Mouse (Mus musculus) frontal cortex, postnatal 36 days (tissue): Measurements from ENCODE around the gene Veph1.
A peak's percentile ranks its signal among the peaks of the same experiment; 100 is the strongest.

Experiments used
- DNase-seq, 2 experiments: peaks; one replicate each; pipeline ENCODE4 v3.0.0; 2022; ENCODE audit warnings: low spot score in 2 of 2

The Veph1 gene

GRCm38 (mm10) chr3:66101809-66102598 is 194.6 kb downstream of the Veph1 start:
- DNase-seq, result no peak

- DNase-seq, result no peak
Measured at GRCm38 (mm10) chr3:66101074-66101473, 195.6 kb downstream of the Veph1 start.

GRCm38 (mm10) chr3:66091746-66092145 is 204.9 kb downstream of the Veph1 start:
- no peak for DNase-seq

- no peak for DNase-seq
Measured at GRCm38 (mm10) chr3:66087608-66088007, 209.0 kb downstream of the Veph1 start.

DNA sequence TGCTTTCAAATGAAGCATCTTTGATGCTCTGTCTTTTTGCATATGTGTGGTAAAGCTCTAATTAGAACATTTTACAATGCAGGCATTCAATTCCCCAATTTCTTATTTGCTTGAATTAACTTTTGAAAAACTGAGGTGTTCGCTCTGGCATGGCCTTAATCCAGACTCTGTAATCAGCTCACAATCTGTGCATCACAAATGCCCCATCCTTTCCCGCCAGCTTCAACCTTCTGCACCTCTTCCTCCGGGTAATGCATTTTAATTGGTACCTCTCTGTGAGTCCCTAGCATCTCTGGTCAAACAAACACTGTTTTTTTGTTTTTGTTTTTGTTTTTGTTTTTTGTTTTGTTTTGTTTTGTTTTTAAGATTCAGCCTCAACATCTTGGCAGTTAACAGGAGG is 212.8 kb downstream of the Veph1 start:
- no peak for DNase-seq

DNA sequence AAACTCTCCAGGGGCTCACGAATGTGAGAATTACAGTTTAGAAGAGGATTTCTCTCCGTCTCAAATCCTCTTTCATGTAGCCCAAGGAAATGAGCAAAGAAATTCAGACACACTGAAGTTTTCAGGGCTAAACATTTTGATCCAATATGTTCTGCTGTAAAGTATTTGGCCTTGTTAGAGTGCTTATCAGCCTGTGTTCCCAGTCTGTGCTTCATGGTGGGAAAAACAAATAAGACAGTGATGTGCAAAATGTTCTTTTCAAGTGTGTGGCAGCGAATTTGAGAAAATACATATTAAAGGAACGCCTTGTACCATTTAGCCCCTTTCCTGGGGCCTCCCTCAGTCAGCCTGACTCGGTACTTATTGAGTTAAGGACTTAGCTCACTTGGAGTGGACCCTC is 213.2 kb downstream of the Veph1 start:
- no peak for DNase-seq

DNA sequence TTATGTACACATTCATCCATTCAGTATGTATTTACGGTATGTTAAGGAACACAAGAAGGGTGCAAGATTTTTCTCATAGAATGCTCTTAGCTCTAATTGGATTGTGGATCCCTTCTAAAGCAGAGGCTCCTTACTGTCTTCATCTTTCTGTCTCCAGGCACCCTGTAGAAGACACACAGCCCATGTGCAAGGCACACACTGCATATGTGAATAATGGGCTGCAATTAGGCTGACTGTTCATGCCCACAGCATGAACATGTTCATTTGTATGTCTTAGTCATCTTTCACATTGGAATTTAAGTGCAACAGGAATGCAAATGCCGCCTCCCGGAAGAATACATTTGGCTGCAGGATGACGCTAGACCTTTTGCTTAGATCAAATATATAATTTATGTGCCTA is 213.7 kb downstream of the Veph1 start:
- DNase-seq, result no peak

DNA sequence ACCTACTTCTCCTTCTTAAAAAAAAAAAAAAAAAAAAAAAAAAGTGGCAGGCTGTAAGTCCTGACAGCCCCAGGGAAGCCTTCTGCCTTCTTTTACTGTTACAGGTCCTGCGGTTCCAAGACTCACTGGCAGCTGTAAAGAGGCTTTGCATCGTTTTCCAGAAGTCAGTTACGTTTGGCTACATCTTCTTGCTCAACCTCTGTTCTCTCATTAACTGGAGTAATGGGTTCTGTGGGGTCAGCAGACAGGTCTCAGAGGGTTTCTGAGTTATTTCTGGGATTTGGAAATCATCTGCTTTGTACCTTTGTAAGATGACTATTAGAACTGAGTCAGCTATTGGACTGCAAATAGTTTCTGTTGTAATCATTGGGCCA is 215.3 kb downstream of the Veph1 start:
- no peak for DNase-seq

DNA sequence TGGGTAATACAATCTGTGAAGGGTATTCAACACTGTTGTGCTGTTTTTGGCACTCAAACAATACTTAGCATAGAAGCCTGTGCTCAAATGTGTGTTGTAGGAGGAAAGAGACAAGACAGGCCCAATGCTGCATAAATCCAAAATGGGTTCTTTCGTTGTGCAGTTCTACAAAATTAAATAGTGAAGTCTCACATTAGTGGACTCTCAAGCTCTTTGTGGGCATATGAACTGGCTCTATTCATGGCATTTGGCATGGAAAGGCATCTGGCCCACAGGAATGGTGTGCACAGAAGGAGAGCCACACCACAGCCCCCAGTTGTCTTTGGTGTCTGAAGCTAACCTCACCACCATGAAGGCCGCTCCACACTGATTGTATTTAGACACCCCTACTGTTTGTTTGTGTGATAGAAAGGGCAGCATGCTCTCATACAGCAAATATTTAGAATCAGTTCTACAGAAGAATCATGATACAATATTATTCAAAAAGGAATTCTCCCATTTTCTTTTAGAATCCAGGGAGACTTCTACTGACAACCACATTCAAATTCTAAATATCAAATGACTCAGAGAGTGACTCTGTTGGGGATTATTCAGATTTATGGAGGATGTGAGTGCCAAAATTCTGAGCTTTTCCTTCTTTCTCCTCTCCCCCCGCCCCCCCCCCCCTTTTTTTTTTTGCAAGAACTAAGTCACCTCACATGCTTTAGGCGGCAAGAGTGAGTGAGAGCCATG is 215.8 kb downstream of the Veph1 start:
- no peak for DNase-seq

GRCm38 (mm10) chr3:66079886-66080285 is 216.8 kb downstream of the Veph1 start:
- no peak for DNase-seq

DNA sequence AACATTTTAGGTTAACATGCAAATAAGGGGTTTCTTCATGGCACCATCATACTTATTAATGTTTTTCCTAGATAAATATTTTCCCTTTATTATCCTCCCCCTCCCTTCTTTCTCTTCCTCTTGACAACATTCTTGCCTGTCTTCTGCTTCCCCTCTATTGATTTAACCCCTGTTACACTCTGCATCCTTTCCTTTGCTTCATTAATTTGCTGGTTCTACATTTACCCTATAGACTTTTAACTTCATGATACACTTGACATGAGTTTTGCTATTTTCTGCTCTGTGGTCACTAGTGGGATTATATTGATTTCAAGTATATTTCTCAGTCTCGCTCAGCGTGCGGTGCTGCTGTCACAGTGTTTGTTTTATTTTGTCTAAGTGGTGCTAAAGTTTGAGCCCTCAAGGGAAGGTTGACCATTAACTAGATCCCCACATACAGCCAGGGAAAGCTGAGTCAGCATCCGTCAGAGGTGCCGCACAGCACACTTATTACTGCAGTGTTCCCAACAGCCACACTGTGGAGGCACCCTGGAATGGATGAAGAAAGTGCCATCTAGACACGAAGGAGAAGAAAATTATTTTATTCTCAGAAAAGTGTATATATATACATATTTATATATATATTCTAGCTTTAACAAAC is 217.6 kb downstream of the Veph1 start:
- DNase-seq, result no peak

- no peak for DNase-seq
Measured at GRCm38 (mm10) chr3:66078026-66078721, 218.5 kb downstream of the Veph1 start.

- DNase-seq, result no peak
Measured at GRCm38 (mm10) chr3:66070274-66070673, 226.4 kb downstream of the Veph1 start.

DNA sequence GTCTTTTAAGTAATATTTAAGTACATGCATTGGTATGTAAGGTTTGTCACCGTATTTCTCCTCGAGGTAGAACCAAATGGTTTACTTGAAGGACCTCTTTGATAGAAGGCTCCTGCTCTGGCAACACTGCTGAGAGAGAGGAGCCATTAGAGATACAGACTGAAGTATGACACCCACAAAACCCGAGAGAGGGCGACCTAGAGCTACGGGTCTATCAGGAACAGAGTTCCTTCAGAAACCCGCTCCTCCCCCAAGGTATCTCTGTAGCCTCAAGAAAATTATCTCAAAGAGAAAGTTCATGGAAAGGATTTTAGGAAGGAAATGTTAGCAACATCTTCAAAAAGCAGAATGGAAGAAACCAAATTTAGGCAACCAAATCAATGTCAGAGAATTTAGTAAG is 232.8 kb downstream of the Veph1 start:
- DNase-seq, result no peak

GRCm38 (mm10) chr3:66056912-66057311 is 239.7 kb downstream of the Veph1 start:
- DNase-seq, result no peak

DNA sequence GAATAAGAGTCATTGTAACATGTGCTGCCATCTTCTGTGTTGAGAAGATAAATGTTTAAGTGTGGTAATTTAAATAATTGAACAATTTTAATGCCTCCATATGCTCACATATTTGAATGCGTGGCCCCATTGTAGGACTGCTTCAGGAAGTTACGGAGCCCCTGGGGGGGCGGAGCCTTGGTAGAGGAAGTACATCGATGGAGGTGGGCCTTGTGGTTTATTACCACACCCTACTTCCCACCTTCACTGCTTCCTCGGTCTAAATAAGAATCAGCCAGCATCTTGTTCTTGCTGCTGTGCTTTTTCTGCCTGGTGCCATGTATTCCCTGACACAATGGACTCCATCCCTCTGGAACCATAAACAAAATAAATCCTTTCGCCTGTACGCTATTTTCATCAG is 241.0 kb downstream of the Veph1 start:
- DNase-seq, result no peak

- DNase-seq, result peak; percentile 17 to 46
Measured at GRCm38 (mm10) chr3:66050092-66050886, 246.3 kb downstream of the Veph1 start.

DNA sequence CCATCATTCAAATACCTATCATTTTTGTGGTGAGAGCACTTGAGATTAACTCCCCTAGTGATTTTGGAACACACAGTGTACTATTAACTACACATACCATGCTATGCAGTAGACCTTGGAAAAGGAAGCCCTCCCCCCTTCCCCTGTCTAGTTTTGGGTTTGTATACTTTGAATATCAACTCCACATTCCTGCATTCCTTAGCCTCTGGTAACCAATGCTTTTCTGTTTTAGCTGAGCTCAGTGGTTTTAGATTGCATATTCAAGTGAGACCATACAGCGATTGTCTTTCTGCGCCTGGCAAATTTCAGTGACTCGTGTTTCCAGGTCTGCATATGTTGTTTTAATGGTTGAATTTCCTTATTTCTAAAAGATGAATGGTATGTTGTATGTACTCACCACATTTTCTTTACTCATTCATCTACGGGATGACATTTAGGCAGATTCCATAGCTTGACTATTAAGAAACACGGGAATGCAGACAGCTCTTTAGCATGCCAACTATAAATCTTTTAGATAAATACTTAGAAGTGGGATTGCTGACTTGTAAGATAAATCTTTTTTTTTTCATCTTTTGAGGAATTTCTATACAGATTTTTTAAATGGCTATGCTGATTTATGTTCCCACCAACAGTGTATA is 255.7 kb downstream of the Veph1 start:
- no peak for DNase-seq

- DNase-seq, result no peak
Measured at GRCm38 (mm10) chr3:66035226-66035625, 261.4 kb downstream of the Veph1 start.

DNA sequence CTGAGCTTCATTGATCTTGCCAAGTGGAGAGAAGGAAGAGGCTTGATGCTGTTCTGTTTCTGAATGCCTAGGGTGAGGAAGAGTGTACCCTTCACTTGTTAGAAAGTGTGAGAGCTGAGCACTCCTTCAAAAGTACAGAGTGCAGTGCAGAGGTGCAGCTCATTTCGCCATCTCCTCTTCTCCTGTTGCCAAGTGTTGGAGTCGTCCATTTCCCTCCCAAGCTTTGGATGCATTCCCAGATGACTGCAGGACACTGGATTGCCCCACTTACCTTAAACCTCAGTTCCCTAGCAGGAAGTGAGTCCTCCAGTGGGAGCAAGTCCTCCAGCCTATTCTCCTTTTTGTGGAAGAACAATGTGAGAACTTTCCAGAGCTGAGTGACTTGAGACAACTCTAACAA is 263.3 kb downstream of the Veph1 start:
- no peak for DNase-seq

- DNase-seq, result no peak
Measured at GRCm38 (mm10) chr3:66025454-66025853, 271.2 kb downstream of the Veph1 start.
